Mouse (Mus musculus): ENCODE measurements around the gene Akr1c12.
"Not testable (repeated sequence)": the region's sequence is repeated elsewhere in the genome, so short reads cannot be mapped to it uniquely, and the experiment has no call there.

Akr1c12 gene

DNA sequence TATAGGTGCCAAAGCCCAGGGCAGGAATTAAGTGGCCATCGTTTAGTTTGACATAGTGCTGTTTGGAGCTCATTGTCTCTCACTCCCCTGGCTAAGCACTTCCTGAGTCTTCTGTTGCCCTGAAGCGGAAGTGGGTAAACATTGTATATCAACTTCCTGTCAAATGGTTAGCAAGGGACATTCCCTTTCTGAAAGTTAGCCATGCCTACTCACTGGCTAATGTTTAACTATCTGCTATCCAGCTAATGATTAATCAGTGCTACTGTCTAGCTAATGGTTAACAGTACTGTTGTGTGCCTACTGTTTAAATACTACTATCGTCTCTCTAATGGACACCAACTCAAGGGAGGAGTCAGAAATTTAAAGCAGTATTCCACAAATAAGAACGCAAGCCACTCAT lies at the start of gene Akr1c12:
Gene Akr1c12 (minus strand): TSS at position 150 of the 400 bp plus-strand sequence.
- DNase-seq (ENCODE audit: low read depth in 1 of 2, low spot score in 2 of 2): no peak

DNA sequence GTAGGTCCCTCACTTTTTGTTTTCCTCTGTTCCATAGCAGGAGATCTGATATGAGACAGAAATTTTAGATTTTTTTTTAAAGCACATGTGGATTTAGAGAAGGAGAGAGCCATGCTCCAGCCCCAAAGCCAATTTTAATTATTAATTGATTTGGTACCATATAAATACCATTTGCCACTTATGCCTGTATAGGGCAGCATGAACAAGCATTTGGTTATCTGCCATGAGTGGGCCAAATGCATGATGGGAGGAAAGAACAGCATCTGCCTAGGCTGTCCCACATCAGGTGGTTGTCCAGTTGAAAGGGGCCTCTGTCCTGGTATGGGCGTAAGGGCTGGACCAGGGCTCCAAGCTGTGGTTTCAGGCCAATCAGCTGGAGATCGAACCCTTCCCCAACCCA lies 39.5 kb upstream of the Akr1c12 start:
- no peak for DNase-seq (ENCODE audit: low read depth in 1 of 2, low spot score in 2 of 2)

DNA sequence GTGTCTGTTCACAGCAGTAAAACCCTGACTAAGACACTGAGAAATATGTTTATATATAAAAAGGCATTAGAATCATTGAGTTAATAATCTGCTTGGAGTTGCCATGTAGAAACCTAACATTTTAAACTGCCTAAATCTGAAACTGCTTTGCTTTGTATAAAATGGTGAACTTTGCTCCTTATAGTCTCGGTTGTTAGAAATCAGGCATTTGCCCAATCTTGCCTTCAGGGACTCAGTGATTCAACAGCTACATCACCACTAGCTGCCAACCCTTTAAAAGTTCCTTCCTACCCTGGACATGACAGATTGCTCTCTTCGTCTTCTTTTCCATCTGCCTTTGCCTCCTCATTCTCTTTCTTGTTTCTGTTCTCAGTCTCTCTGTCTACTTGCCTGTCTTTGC lies 34.7 kb upstream of the Akr1c12 start:
- DNase-seq (ENCODE audit: low read depth in 1 of 2, low spot score in 2 of 2): no peak

DNA sequence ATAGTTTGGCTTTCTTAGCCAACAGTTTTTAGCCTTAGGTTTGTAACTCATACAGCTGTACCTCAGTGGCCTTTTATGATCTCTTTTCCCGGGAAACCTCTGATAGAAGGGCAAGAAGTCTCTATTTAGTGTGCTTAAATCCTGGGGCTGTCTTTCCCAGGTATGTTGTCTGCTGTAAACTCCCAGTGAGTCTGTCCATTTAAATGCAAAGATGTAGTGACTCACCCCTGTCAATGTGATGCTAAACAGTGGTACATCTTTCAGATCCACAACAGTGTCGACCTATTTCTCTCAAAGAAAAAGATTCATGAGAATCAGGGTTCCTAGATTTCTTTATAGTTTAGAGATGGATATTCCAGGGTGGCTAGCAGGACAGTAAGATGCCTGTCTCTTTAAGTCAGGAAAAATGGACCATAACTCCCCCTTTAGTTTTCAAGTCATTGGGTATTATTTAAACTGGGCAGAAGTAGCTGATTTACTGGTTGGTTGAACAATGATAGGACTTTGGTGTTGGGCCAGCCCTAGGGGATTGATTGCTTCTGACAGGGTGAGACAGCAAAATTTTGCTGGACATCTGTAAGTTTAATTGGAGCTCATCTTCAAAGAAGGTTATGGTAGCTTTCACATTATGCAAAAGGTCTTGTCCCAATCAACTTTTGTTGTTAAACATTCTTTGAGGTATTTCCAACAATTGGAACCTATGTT lies 25.8 kb upstream of the Akr1c12 start:
- no peak for DNase-seq (ENCODE audit: low read depth in 1 of 2, low spot score in 2 of 2)

GRCm38 (mm10) chr13:4296991-4297390 lies 17.8 kb upstream of the Akr1c12 start:
- DNase-seq (ENCODE audit: low read depth in 1 of 2, low spot score in 2 of 2): no peak

DNA sequence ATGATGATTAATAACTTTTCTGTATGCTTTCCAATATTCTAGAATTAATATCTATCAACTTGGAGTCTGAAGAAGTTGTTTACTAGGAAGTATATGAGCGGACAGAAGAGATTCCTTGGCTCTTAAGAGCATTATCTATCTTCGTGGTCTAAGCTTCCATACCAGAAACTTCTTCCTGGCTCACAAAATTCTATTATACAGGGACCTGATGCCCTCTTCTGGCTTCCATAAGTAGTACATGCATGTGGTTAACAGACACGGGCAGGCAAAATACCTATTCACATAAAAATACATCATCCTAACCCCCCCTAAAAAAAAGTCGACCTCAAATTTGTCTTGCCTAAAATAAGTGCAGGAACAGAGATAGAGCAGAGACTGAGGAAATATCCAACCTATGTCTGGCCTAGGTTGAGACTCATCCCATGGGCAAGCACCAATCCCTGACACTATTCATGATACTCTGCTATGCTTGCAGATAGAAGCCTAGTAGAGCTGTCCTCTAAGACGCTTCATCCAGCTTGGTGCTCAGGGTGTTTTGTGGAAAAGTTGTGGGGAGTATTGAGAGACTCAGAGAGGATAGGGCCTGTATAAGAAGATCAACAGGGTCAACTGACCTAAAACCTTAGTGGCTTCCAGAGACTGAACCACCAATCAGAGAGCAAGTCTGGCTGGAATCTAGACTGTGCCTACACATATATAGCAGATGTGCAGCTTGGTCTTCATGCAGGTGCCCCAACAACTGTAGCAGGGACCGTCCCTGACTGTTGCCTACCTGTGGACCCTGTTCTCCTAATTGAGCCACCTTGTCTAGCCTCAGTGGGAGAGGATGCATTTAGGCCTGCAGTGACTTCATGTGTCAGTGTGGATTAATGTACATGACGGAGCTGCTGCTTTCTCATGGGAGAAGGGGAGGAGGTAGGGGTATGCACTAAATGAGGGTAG lies 2.5 kb upstream of the Akr1c12 start:
- no peak for DNase-seq (ENCODE audit: low read depth in 1 of 2, low spot score in 2 of 2)

DNA sequence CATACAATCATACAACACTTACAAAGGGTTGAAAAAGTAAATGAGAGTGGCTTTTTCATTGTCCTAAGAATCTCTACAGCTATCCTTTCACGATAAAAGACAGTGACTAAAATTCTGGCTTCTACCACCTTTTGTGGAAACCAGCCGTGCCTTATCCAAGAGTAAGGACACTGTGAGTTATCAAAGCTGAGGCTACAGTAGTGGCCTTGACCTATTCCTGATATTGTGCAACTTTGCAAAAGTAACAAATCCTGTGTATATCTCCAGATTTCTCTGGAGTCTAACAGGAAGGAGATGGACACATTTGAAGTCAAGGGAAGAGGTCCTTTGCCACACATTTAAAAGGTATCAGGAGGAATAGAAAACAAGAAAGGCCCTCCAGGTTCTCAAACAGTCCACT lies 1.7 kb downstream of the Akr1c12 start:
- no peak for DNase-seq (ENCODE audit: low read depth in 1 of 2, low spot score in 2 of 2)

- DNase-seq (ENCODE audit: low read depth in 1 of 2, low spot score in 2 of 2): no peak
These were observed 8.4 kb downstream of the Akr1c12 start for GRCm38 (mm10) chr13:4270860-4271259.

- not testable (repeated sequence) for DNase-seq (ENCODE audit: low read depth in 1 of 2, low spot score in 2 of 2)
These were observed 13.8 kb downstream of the Akr1c12 start for GRCm38 (mm10) chr13:4265455-4265854.

DNA sequence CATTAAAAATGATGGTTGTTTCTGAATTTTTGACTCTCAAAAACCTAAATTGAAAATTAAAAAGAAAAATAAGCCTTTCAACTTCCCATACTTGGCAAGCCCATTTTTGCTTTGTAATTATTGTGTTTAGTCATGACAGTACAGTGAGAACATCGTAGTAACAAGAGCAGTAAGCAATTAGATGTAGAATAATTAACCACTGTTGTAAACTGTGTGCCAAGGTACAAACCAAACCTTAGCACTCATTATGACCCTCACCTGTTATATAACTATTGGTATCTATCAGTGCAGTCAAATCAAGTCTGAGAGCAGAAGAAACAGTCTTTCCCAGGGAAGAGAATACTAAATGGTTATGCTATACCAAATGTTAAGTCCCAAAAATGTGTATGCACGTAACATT lies 14.2 kb downstream of the Akr1c12 start:
- DNase-seq (ENCODE audit: low read depth in 1 of 2, low spot score in 2 of 2): no peak

DNA sequence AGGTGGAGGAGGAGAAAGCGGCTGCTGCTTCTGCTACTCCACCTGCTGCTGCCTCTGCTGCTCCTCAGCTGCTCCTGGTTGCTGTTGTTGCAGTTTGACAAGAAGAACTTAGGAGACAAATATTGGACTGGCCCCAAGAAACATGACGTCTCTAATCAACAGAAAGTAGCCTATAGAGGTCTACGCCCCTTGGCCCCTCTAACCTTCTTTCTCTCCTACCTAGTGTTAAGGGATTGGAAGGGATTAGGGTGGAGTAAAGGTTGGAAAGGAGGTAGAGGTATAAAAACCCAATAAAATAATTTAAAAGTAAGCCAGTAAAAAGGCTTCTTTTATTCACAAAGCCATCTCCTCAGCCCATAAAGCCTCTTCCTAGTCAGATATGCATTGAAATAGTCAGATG lies 14.6 kb downstream of the Akr1c12 start:
- DNase-seq (ENCODE audit: low read depth in 1 of 2, low spot score in 2 of 2): no peak

DNA sequence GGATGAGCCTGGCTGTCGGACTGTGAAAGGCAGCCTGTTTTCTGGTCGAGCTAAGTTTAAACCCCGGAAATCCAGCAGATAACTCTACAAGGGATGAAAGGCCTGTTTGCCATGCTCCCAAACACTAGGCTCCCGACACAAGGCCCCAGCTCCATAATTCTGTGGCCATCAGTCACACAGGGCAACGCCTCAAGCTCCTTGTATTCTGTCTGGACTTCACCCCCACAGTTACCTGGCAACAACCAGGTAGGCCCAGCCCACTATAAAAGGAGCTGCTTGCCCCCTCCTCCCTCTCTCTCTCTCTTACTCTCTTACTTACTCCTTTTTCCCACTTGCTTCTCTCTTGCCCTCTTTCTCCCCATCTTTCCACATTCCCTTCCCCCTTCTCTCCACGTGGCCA lies 21.9 kb downstream of the Akr1c12 start:
- no peak for DNase-seq (ENCODE audit: low read depth in 1 of 2, low spot score in 2 of 2)

GRCm38 (mm10) chr13:4256894-4257293 lies 22.3 kb downstream of the Akr1c12 start:
- not testable (repeated sequence) for DNase-seq (ENCODE audit: low read depth in 1 of 2, low spot score in 2 of 2)

DNA sequence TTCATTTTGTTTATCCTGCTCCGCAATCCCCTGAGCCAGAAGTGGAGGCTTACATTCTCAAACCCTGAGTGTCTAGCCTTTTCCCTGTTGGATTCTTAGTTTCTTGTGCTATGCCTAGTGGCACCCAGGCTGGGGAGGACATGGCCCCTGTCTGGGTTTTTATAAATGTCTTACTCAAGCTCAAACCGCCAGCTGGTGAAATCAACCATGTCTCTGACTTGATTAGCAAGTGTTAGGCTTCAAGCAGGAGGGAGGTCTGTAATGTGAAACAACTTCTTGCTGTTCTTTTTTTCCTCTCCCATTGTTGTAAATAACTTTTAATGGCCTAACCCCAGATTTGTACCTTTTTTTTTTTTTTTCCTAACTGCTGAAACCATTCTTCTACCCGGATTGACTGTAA lies 29.9 kb downstream of the Akr1c12 start:
- DNase-seq (ENCODE audit: low read depth in 1 of 2, low spot score in 2 of 2): no peak

DNA sequence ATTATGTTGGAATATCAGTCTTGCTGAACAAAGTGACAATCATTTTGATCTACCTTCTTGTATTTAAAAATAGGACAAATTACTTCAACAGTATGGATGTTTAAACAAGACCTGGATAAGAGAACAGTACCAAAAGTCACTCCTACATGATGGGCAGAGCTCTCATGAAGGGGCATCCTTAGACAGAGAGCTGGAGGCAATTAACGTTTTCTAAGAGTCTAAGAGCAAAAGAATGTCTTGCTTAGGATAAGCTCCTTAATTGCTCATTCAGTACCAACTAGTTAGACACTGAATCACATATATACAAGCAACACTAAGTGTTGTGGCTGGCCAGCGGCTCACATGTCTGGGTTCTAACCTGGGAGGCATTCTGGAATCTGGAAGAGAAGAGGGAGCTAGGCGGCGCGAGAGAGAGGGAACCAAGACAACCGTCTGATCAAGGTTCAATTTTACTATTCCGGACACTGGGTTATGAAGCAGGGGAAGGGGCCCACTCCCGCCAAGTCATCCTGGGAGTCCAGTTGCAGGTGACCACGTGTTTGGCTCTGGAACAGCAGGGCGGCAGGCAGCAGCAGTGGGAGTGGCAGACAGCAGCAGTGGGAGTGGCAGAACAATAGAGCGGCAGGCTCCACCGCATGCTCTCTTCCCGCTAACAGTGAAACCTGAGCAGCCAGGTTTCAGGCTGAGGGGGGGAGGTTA lies 34.2 kb downstream of the Akr1c12 start:
- no peak for DNase-seq (ENCODE audit: low read depth in 1 of 2, low spot score in 2 of 2)

GRCm38 (mm10) chr13:4233536-4234172 lies 45.6 kb downstream of the Akr1c12 start:
- DNase-seq (ENCODE audit: low read depth in 1 of 2, low spot score in 2 of 2): no peak

DNA sequence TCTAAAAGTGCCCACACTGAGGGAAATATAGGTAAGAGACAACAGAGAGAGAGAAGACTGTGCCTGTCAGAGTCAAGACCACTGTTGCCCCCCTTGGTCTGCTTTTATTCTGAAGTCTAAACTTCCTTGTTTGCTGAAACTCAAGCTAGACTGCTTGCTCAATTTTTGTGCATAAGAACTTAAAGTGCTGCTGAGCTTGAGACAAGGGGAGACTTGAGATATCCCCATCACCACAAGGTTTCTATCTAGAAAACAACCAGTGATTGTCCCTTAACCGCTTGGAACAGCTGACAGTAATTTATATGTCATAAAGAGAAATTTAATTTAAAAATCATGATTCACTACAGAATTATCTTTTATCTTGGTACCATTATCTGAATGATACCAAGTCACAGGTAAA lies 46.1 kb downstream of the Akr1c12 start:
- no peak for DNase-seq (ENCODE audit: low read depth in 1 of 2, low spot score in 2 of 2)

DNA sequence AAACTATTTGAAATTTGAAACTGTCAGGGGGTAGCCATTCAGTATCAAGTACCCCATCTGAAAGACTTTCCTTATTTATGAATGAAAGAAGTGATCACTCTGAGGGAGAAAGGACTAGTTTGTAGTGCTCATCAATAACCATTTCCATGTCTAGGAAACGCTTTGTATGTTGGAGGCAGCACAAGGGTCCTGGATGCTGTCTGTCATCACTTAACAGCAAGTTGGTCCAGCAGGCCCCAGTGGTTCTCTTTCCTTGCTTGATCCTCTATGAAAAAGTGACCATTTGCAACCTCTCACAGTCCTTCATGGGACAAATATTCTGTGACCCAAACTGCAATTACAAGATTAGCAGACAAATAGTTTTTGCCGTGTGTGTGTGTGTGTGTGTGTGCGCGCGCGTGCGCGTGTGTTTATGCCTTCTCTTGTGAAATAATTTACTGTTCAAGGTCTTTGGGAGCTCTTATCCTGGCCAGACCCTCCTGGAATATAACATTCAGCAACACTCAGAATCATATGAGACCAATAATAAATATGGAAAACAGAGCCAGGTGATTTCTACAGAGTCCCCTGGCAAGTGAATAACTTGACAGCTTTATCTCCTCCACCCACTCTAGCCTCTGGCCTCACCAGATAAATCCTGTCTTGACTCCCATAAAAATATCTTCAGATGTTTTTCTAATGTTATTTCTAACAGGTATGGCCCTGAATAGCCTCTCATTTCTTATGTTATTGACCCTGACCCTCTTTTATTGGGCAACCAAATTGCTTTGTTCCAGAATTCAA lies 48.2 kb downstream of the Akr1c12 start:
- no peak for DNase-seq (ENCODE audit: low read depth in 1 of 2, low spot score in 2 of 2)

GRCm38 (mm10) chr13:4228441-4228840 lies 50.8 kb downstream of the Akr1c12 start, which contains the start of gene Akr1c19:
Gene Akr1c19, plus strand, starts transcription at chr13:4228700.
- no peak for DNase-seq (ENCODE audit: low read depth in 1 of 2, low spot score in 2 of 2)

Data from monocyte, adult 2 months (primary cell).